Mouse (Mus musculus): ENCODE results near the gene Mrpl1.

The Mrpl1 gene

GRCm38 (mm10) chr5:96209459-96209858 lies at the start of gene Mrpl1:
TSS of gene Mrpl1 (plus strand) at chr5:96209493.
- in situ Hi-C loops (cut with MseI, MboI), result no loop called here

GRCm38 (mm10) chr5:96160467-96161262 lies 48.6 kb upstream of the Mrpl1 start:
- in situ Hi-C loops (cut with MseI, MboI), result no loop called here

- in situ Hi-C loops (cut with MseI, MboI), result no loop called here
Observed at GRCm38 (mm10) chr5:96161263-96161577, 48.1 kb upstream of the Mrpl1 start.

- in situ Hi-C loops (cut with MseI, MboI), result no loop called here
Observed at GRCm38 (mm10) chr5:96161578-96162398, 47.5 kb upstream of the Mrpl1 start.

- in situ Hi-C loops (cut with MseI, MboI), result no loop called here
Observed at GRCm38 (mm10) chr5:96162399-96163331, 46.6 kb upstream of the Mrpl1 start.

- in situ Hi-C loops (cut with MseI, MboI), result no loop called here
Observed at GRCm38 (mm10) chr5:96163396-96164020, 45.8 kb upstream of the Mrpl1 start.

GRCm38 (mm10) chr5:96164021-96164411 lies 45.3 kb upstream of the Mrpl1 start, which contains the start of gene Cnot6l:
TSS of gene Cnot6l (minus strand) at chr5:96164171.
- in situ Hi-C loops (cut with MseI, MboI), result no loop called here

- in situ Hi-C loops (cut with MseI, MboI), result no loop called here
Observed at GRCm38 (mm10) chr5:96166761-96167160, 42.5 kb upstream of the Mrpl1 start.

- in situ Hi-C loops (cut with MseI, MboI), result no loop called here
Observed at GRCm38 (mm10) chr5:96170443-96170842, 38.9 kb upstream of the Mrpl1 start.

GRCm38 (mm10) chr5:96171765-96172164 lies 37.5 kb upstream of the Mrpl1 start:
- in situ Hi-C loops (cut with MseI, MboI), result no loop called here

- in situ Hi-C loops (cut with MseI, MboI), result no loop called here
Observed at GRCm38 (mm10) chr5:96176121-96176520, 33.2 kb upstream of the Mrpl1 start.

GRCm38 (mm10) chr5:96176879-96177358 lies 32.4 kb upstream of the Mrpl1 start:
- in situ Hi-C loops (cut with MseI, MboI), result no loop called here

- in situ Hi-C loops (cut with MseI, MboI), result no loop called here
Observed at GRCm38 (mm10) chr5:96183211-96183610, 26.1 kb upstream of the Mrpl1 start.

- in situ Hi-C loops (cut with MseI, MboI), result no loop called here
Observed at GRCm38 (mm10) chr5:96183987-96184386, 25.3 kb upstream of the Mrpl1 start.

GRCm38 (mm10) chr5:96189761-96190160 lies 19.5 kb upstream of the Mrpl1 start:
- in situ Hi-C loops (cut with MseI, MboI), result no loop called here

- in situ Hi-C loops (cut with MseI, MboI), result no loop called here
Observed at GRCm38 (mm10) chr5:96191251-96191650, 18.0 kb upstream of the Mrpl1 start.

- in situ Hi-C loops (cut with MseI, MboI), result no loop called here
Observed at GRCm38 (mm10) chr5:96196547-96197052, 12.7 kb upstream of the Mrpl1 start.

- in situ Hi-C loops (cut with MseI, MboI), result no loop called here
Observed at GRCm38 (mm10) chr5:96198271-96198670, 11.0 kb upstream of the Mrpl1 start.

- in situ Hi-C loops (cut with MseI, MboI), result no loop called here
Observed at GRCm38 (mm10) chr5:96200269-96200668, 9.0 kb upstream of the Mrpl1 start.

GRCm38 (mm10) chr5:96201462-96202154 lies 7.7 kb upstream of the Mrpl1 start:
- in situ Hi-C loops (cut with MseI, MboI), result no loop called here

Data from mouse trophoblast stem cell (cell line).